Mouse (Mus musculus): ENCODE measurements around the gene Fanca.

GRCm38 (mm10) chr8:123348237-123348843 lies 30.0 kb upstream of the Fanca start:
- no peak for TF ChIP-seq CTCF (conservative IDR thresholded peaks at IDR 0.05; ENCODE audit: low read length)
- TF ChIP-seq POU5F1 (IDR thresholded peaks at IDR 0.05; ENCODE audit: borderline replicate concordance, low read length) = no peak
- no peak for TF ChIP-seq NANOG (IDR thresholded peaks at IDR 0.05; ENCODE audit: borderline replicate concordance, low read length)

Data from E14TG2a.4 (cell line).